Mouse (Mus musculus): ENCODE data around the gene Fdx1l.

DNA sequence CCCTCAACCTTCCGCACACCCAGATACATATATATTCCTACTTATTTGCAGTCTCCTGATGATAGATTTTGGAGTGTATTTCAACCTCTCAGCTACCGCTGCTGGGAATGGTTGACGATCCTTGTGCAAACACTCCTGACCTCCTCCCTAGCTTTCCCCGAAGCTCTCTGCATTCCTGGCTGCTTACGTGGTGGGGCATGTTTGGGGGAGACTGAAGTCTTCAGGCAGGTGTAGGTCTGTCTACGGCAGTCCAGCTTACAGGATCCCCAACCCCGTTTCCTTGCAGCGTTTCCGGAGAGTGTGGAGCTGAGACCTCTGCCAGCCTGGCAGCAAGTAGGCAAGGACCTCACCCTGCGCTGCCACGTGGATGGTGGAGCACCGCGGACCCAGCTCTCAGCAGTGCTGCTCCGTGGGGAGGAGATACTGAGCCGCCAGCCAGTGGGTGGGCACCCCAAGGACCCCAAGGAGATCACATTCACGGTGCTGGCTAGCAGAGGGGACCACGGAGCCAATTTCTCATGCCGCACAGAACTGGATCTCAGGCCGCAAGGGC lies 48.1 kb downstream of the Fdx1l start:
- TF ChIP-seq CTCF (IDR thresholded peaks at IDR 0.05; ENCODE audit: low read depth) (no peak), EP300 (optimal IDR thresholded peaks at IDR 0.05) (no peak)
